Mouse (Mus musculus): Measurements from ENCODE around the gene Tpcn1. TPM values are rescaled to one million over a fixed set of nuclear protein-coding genes. Genes with fewer than 3 reads are reported as not detected.

Gene Tpcn1
- polyA plus RNA-seq, 1 experiment from 2014 or later = 15.6 TPM

Other genes starting within 250 kb of the Tpcn1 start
- 44.6 and 55.0 TPM in 2 replicates for gene Lhx5, start 157.0 kb downstream of the Tpcn1 start, polyA plus RNA-seq (2015; fragmentation: Nextera tagmentation; extraction: Ambion mirVana)
- 6.8 and 9.5 TPM in 2 replicates for gene Sdsl, start 115.9 kb downstream of the Tpcn1 start, polyA plus RNA-seq (2015; fragmentation: Nextera tagmentation; extraction: Ambion mirVana)
- 0.32 TPM in 1 of 2 replicates, not detected in the other for gene Sds, start 112.1 kb downstream of the Tpcn1 start, polyA plus RNA-seq (2015; fragmentation: Nextera tagmentation; extraction: Ambion mirVana)
- 25.1 and 29.3 TPM in 2 replicates for gene Plbd2, start 85.0 kb downstream of the Tpcn1 start, polyA plus RNA-seq (2015; fragmentation: Nextera tagmentation; extraction: Ambion mirVana)
- 2.3 and 2.4 TPM in 2 replicates for gene Slc8b1, start 77.5 kb downstream of the Tpcn1 start, polyA plus RNA-seq (2015; fragmentation: Nextera tagmentation; extraction: Ambion mirVana)
- 1.4 and 2.0 TPM in 2 replicates for gene Iqcd, start 343 bp upstream of the Tpcn1 start, polyA plus RNA-seq (2015; fragmentation: Nextera tagmentation; extraction: Ambion mirVana)
- gene Rita1, start 23.9 kb upstream of the Tpcn1 start, polyA plus RNA-seq (2015; fragmentation: Nextera tagmentation; extraction: Ambion mirVana) = 23.0 and 23.9 TPM in 2 replicates
- 43.9 and 44.3 TPM in 2 replicates for gene Ddx54, start 24.1 kb upstream of the Tpcn1 start, polyA plus RNA-seq (2015; fragmentation: Nextera tagmentation; extraction: Ambion mirVana)
- not detected in 2 replicates for gene Cfap73, start 45.6 kb upstream of the Tpcn1 start, polyA plus RNA-seq (2015; fragmentation: Nextera tagmentation; extraction: Ambion mirVana)
- 0.15 TPM in 1 of 2 replicates, not detected in the other for gene Rasal1, start 60.1 kb upstream of the Tpcn1 start, polyA plus RNA-seq (2015; fragmentation: Nextera tagmentation; extraction: Ambion mirVana)
- gene Dtx1, start 123.3 kb upstream of the Tpcn1 start, polyA plus RNA-seq (2015; fragmentation: Nextera tagmentation; extraction: Ambion mirVana) = 25.1 and 34.2 TPM in 2 replicates
- gene Oas2, start 161.2 kb upstream of the Tpcn1 start, polyA plus RNA-seq (2015; fragmentation: Nextera tagmentation; extraction: Ambion mirVana) = 0.07 and 0.17 TPM in 2 replicates
- 0.16 and 0.45 TPM in 2 replicates for gene Oas3, start 189.0 kb upstream of the Tpcn1 start, polyA plus RNA-seq (2015; fragmentation: Nextera tagmentation; extraction: Ambion mirVana)
- 0.19 and 0.27 TPM in 2 replicates for gene Oas1e, start 206.9 kb upstream of the Tpcn1 start, polyA plus RNA-seq (2015; fragmentation: Nextera tagmentation; extraction: Ambion mirVana)
- gene Oas1c, start 223.8 kb upstream of the Tpcn1 start, polyA plus RNA-seq (2015; fragmentation: Nextera tagmentation; extraction: Ambion mirVana) = 0.20 and 0.31 TPM in 2 replicates